Mouse (Mus musculus): ENCODE results near the gene Sparcl1. TPM values are rescaled to one million over a fixed set of nuclear protein-coding genes. Genes with fewer than 3 reads are reported as not detected.

The Sparcl1 gene
- polyA plus RNA-seq, 1 experiment: 150 TPM

DNA sequence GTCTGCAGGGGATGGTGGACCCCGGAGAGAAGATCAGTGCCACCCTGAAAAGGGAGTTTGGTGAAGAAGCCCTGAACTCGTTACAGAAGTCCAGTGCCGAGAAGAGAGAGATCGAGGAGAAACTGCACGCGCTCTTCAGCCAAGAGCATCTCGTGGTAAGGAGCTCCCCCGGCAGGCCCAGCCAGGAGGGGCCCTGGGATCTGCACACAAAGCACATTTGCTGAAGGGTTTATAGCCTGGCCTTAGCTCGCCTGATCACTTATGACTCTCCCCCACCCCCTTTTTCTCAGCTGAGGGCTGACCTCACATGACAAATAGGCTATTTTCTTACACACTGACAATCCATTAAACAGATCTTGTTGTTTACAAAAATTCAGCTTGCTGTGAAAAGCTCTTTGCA lies 53.9 kb downstream of the Sparcl1 start:
- TF ChIP-seq POLR2A (IDR thresholded peaks at IDR 0.05; ENCODE audit: borderline replicate concordance, extremely low read depth, insufficient read depth, insufficient read length, poor library complexity, severe bottlenecking): no peak
- no peak for TF ChIP-seq CTCF (IDR thresholded peaks at IDR 0.05; ENCODE audit: borderline replicate concordance, extremely low read depth, insufficient read depth, insufficient read length)
- no peak for DNase-seq (ENCODE audit: low read depth)

DNA sequence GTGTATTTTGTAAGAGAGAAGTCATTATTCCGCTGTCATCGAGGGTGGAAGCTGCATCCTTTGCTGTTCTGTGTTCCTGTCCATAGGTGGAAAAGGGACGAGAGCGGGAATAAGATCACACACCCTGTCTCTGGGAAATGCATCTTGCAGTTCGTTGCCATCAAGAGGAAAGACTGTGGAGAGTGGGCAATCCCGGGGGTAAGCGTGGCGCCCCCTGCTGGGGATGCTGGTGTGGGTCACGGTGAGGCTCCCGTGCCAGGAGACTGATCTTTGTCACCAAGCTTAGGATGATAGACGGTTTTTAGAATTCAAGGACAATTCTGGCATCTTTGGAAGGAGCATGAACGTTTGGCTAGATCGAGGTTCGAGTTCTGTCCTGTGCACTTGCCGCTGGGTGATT lies 55.5 kb downstream of the Sparcl1 start:
- peak; percentile 63 for TF ChIP-seq CTCF (IDR thresholded peaks at IDR 0.05; ENCODE audit: borderline replicate concordance, extremely low read depth, insufficient read depth, insufficient read length)
- TF ChIP-seq POLR2A (IDR thresholded peaks at IDR 0.05; ENCODE audit: borderline replicate concordance, extremely low read depth, insufficient read depth, insufficient read length, poor library complexity, severe bottlenecking): no peak
- no peak for DNase-seq (ENCODE audit: low read depth)

DNA sequence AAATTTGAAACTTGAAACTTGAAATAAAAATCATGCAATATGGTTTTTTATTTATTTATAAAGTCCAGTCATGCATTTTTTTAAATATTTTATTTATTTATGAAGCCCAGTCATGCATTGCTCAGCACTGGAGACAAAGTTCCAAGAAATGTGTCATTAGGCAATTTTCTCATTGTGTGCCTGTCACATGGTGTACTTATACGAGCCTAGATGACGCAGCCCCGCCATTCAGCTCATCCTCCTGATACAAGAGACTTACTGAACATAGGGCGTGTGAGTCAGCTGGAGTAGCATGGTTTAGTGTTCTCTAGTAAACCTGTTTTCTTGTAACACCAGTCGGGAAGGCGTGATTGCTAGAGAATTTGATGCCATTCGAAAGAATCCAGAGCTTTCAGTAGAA lies 57.2 kb downstream of the Sparcl1 start:
- DNase-seq (ENCODE audit: low read depth): no peak
- TF ChIP-seq POLR2A (IDR thresholded peaks at IDR 0.05; ENCODE audit: borderline replicate concordance, extremely low read depth, insufficient read depth, insufficient read length, poor library complexity, severe bottlenecking): no peak
- no peak for TF ChIP-seq CTCF (IDR thresholded peaks at IDR 0.05; ENCODE audit: borderline replicate concordance, extremely low read depth, insufficient read depth, insufficient read length)

DNA sequence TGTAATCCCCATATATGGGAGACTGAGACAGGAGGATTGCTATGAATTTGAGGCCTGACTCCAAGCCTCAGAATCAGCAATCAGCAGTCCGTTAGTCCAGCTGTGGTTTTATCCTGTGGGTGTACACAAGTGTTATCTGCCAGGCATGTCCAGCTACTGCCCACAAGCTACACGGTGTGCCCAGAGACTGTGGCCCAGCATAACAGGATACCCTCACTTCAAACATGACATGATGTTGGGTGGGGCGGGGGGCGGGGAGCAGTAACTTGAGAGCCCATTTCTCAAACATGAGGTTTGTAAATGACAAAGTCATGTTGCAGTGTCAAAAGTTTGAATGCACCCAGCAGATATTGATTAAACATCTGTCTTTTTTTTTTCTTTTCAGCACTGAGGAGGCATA lies 57.7 kb downstream of the Sparcl1 start:
- DNase-seq (ENCODE audit: low read depth): no peak
- no peak for TF ChIP-seq CTCF (IDR thresholded peaks at IDR 0.05; ENCODE audit: borderline replicate concordance, extremely low read depth, insufficient read depth, insufficient read length)
- TF ChIP-seq POLR2A (IDR thresholded peaks at IDR 0.05; ENCODE audit: borderline replicate concordance, extremely low read depth, insufficient read depth, insufficient read length, poor library complexity, severe bottlenecking): no peak

DNA sequence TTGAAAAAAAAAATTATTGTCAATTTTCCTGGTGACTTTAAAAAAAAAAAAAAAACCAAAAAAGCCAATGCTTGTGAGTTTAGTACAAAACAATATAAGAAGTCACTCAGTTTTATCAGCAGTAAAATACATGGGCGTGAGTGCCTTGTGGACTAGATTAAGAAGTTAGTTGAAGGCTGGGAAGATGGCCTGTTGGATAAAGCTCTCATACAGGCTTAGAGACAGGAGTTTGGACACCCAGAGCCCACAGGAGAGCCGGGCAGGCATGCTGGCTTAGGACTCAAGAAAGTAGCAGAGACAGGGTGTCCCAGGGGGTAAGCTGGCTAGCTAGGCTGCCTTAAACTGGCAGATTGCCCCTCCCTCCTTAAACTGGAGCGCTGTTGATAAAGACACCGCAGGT lies 58.6 kb downstream of the Sparcl1 start:
- no peak for DNase-seq (ENCODE audit: low read depth)
- TF ChIP-seq POLR2A (IDR thresholded peaks at IDR 0.05; ENCODE audit: borderline replicate concordance, extremely low read depth, insufficient read depth, insufficient read length, poor library complexity, severe bottlenecking) (no peak), CTCF (IDR thresholded peaks at IDR 0.05; ENCODE audit: borderline replicate concordance, extremely low read depth, insufficient read depth, insufficient read length) (no peak)

DNA sequence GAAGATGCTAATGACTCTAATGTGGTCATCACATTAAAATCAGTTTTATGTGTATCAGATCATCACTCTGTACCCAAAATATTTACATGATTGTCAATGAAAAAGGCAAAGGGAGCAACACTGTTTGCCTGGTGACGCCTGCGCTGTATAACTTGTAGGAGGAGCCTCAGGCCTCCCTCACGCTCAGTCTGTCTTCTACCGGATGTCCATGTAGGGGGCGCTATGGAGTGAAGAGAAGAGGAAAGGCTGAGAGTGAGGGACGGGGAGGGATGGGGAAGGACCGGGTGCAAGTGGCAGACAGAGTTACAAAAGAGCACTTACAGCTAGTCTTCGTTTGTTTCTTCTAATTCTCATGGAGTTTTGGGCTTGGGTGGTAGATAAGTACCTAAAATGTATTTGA lies 60.6 kb downstream of the Sparcl1 start:
- no peak for DNase-seq (ENCODE audit: low read depth)
- TF ChIP-seq POLR2A (IDR thresholded peaks at IDR 0.05; ENCODE audit: borderline replicate concordance, extremely low read depth, insufficient read depth, insufficient read length, poor library complexity, severe bottlenecking): no peak
- TF ChIP-seq CTCF (IDR thresholded peaks at IDR 0.05; ENCODE audit: borderline replicate concordance, extremely low read depth, insufficient read depth, insufficient read length): peak; percentile 40; the same call in 1 of the 2 replicates

DNA sequence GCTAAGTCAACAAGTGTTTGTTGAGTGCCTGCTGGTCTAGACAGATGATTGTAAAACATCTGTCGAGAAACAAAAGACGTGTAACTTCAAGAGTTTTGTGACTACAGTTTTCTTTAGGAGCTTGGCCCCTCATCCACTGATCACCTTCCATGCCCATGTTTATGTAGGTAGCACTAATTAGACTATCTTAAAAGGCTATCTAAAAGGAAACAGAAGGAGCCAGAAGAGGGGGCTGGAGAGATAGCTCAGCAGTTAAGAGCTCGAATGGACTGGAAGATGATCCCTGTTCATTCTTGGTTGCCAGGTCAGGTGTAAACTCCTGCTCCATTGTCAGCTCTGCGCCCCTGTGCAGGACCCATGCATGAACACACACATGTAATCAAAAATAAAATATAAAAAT lies 65.4 kb downstream of the Sparcl1 start:
- DNase-seq (ENCODE audit: low read depth): peak; percentile 16
- TF ChIP-seq CTCF (IDR thresholded peaks at IDR 0.05; ENCODE audit: borderline replicate concordance, extremely low read depth, insufficient read depth, insufficient read length) (no peak), POLR2A (IDR thresholded peaks at IDR 0.05; ENCODE audit: borderline replicate concordance, extremely low read depth, insufficient read depth, insufficient read length, poor library complexity, severe bottlenecking) (no peak)

DNA sequence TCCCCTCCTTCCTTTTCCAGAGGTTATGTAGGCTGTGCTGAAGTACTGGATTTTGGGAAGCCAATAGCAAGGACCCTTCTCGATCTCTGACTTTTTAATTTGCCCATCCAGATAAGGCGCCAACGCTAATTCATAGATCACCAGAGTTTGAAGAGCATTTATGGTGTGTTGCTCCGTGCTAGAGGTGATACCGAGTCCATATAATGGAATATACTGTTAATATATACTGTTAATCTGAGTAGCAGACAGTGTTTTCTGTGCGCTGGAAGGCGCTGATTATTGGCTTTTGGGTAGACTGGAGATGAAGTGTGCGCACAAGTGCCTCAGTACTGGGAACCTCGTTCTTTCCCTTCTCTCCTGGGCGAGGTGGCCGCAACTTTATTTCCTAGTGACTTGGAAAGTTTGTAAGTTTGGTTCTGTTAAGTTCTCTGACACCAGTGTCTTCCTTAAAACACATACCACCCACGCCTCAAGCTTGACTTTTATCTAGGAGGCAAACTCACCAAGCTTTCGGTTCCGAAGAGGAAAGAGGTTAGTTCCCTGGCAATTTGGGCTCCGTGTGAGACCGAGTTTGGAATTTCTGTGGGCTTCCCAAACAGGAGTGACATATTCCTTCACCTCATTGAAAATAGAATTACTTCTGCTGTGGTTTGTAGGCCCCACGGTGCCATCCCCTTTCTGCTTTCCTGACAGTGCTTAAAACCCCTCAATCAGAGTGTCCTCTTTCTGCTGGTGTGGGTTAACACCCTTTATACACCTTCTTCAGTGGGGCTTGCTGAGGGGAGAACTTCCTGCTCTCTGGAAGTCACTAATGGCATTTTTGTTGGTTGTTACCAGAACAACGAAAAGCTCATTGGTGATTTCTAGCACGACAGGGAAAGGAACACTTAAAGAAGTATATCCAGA lies 66.1 kb downstream of the Sparcl1 start:
- peak; percentile 39 for DNase-seq (ENCODE audit: low read depth)
- no peak for TF ChIP-seq POLR2A (IDR thresholded peaks at IDR 0.05; ENCODE audit: borderline replicate concordance, extremely low read depth, insufficient read depth, insufficient read length, poor library complexity, severe bottlenecking)
- TF ChIP-seq CTCF (IDR thresholded peaks at IDR 0.05; ENCODE audit: borderline replicate concordance, extremely low read depth, insufficient read depth, insufficient read length): no peak

DNA sequence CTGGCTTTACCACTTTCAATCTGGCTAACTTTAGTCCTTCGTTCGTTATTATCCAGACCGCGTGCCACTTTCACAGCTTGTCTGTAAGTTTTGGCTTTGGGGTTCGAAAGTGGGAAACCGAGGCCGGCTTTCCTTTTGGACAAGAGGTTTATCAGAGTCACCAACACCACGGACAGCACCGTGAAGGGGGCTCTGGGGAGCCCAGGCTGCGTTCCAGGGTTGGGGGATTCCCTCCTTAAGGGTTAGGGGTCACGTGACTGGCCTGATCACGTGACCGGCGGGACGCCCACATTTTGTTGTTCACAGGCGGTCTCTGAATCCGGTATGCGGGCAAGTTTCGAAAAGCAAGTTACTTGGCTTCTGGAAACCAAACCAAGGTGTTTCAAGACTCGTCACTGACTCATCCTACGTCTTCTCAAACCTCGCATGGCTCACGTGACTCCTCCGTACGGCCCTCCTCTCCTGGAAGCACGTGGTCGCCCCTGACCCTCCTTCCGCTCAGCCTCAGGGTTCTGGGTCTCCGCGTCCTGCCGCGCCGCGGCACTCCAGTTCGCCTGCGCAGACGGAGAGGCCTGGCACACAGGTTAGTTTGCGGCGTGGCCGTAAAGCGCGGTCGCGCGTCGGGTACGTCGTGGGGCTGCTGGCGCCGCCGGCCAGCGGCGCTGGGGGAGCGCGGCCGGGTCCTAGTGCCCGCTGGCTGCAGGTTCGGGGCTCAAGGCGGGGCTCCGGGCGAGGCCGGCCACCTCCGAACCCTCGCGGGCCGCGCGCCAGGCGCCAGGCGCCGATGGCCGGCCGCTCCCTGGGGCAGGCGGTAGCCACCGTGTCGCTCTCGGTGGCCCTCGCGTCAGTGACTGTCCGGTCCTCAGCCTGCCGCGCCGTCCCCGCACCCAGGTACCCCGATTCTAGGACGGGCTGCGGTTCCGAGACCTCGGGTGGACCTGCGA lies 67.0 kb downstream of the Sparcl1 start, which contains the start of gene Nudt9:
Gene Nudt9, plus strand, starts transcription at position 51 of the 944 bp plus-strand sequence.
- TF ChIP-seq POLR2A (IDR thresholded peaks at IDR 0.05; ENCODE audit: borderline replicate concordance, extremely low read depth, insufficient read depth, insufficient read length, poor library complexity, severe bottlenecking) (peak; percentile 73), CTCF (IDR thresholded peaks at IDR 0.05; ENCODE audit: borderline replicate concordance, extremely low read depth, insufficient read depth, insufficient read length) (no peak)
- DNase-seq (ENCODE audit: low read depth): peak; percentile 99

DNA sequence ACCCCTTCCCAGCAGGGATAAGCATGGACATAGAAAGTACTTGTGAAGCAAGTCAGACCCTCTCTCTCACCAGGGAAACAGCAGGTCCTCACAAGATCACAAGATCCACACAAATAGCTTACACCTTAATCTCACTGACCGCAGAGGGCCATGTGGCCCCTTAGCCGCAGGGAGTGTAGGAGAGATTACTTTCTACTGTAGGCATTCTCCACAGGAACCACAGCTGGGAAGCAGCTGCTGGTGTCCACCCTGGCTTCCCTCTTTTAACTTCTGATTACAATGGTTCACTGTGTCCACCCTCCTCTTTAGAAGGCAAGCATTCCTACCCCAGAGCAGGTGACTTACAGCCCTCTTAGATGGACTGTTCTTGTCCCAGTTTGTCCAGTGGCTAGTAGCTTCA lies 69.8 kb downstream of the Sparcl1 start:
- DNase-seq (ENCODE audit: low read depth): no peak
- TF ChIP-seq CTCF (IDR thresholded peaks at IDR 0.05; ENCODE audit: borderline replicate concordance, extremely low read depth, insufficient read depth, insufficient read length) (no peak), POLR2A (IDR thresholded peaks at IDR 0.05; ENCODE audit: borderline replicate concordance, extremely low read depth, insufficient read depth, insufficient read length, poor library complexity, severe bottlenecking) (no peak)

DNA sequence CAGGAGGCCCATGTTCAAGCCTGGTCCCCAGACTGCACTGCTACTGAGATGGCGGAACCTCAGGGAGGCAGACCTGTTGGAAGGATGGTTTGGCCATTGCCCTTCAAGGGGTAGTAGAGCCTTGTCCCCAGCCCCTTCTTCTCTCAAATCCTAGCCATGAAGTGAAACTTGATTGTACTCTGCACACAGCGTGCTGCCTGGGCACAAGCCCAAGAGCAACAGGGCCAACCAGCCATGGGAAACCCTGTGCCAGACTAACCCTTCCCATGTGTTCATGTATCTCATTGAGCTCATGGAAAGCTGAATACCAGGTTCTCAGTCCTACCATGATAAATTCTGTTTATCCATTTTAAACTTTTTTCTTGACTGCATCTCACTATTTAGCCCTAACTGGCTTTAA lies 70.6 kb downstream of the Sparcl1 start:
- DNase-seq (ENCODE audit: low read depth): no peak
- TF ChIP-seq CTCF (IDR thresholded peaks at IDR 0.05; ENCODE audit: borderline replicate concordance, extremely low read depth, insufficient read depth, insufficient read length): no peak
- no peak for TF ChIP-seq POLR2A (IDR thresholded peaks at IDR 0.05; ENCODE audit: borderline replicate concordance, extremely low read depth, insufficient read depth, insufficient read length, poor library complexity, severe bottlenecking)
